Mouse (Mus musculus) forebrain, embryonic 11.5 days (tissue): ENCODE measurements around the gene Hoxc12. TPM values are rescaled to one million over a fixed set of nuclear protein-coding genes. Genes with fewer than 3 reads are reported as not detected.

Source experiments
- microRNA-seq: library from miRNA; unstranded; fragments of <30 nt; microRNA quantifications from one replicate; pipeline ENCODE4, GENCODE M21; 2016; ENCODE audit not compliant: insufficient number of aligned reads
- polyA plus RNA-seq: library from polyadenylated mRNA; unstranded; fragments of >200 nt; fragmentation: Nextera tagmentation; extraction: Ambion mirVana; gene quantifications from 2 replicates; pipeline ENCODE4 v1.2.1, GENCODE M21; 2014

Hoxc12 gene
- polyA plus RNA-seq, 1 experiment from 2014 or later: not detected

Small RNAs within 50 kb of the gene (microRNA-seq; reads per million reads assigned to microRNA genes)
- 4.2 reads per million for gene Mir196a-2

Other genes starting within 250 kb of the Hoxc12 start
- 30.4 and 31.1 TPM in 2 replicates for gene Calcoco1, start 214.6 kb upstream of the Hoxc12 start, polyA plus RNA-seq
- 0.11 TPM in 1 of 2 replicates, not detected in the other for gene Hoxc13, start 15.7 kb upstream of the Hoxc12 start, polyA plus RNA-seq
- not detected in 2 replicates for gene Hoxc11, start 17.7 kb downstream of the Hoxc12 start, polyA plus RNA-seq
- gene Hoxc10, start 30.0 kb downstream of the Hoxc12 start, polyA plus RNA-seq: not detected in 2 replicates
- gene Hoxc5, start 30.7 kb downstream of the Hoxc12 start, polyA plus RNA-seq: not detected in 2 replicates
- gene Hoxc9, start 39.7 kb downstream of the Hoxc12 start, polyA plus RNA-seq: not detected in 2 replicates
- not detected in 2 replicates for gene Hoxc8, start 53.9 kb downstream of the Hoxc12 start, polyA plus RNA-seq
- gene Hoxc6, start 61.5 kb downstream of the Hoxc12 start, polyA plus RNA-seq: not detected in 2 replicates
- gene Hoxc4, start 82.2 kb downstream of the Hoxc12 start, polyA plus RNA-seq: not detected in 2 replicates
- 20.5 and 23.3 TPM in 2 replicates for gene Smug1, start 230.3 kb downstream of the Hoxc12 start, polyA plus RNA-seq